Mouse (Mus musculus) testis, adult 2 months (tissue): ENCODE data around the gene Gm20388.

Experiments used
- CTCF ChIP-seq: fragments of 200-500 bp; IDR thresholded peaks from 2 replicates; pipeline ENCODE4 v1.5.1; 2012; ENCODE audit warnings: low read depth, mild to moderate bottlenecking, inconsistent platforms, low read length, moderate library complexity; ENCODE audit not compliant: control insufficient read depth, insufficient read depth, insufficient replicate concordance
- POLR2A ChIP-seq: fragments of 200-500 bp; IDR thresholded peaks from 2 replicates; pipeline ENCODE4 v1.6.1; 2012; ENCODE audit warnings: low read depth, mild to moderate bottlenecking, inconsistent platforms, low read length, moderate library complexity; ENCODE audit not compliant: control insufficient read depth

DNA sequence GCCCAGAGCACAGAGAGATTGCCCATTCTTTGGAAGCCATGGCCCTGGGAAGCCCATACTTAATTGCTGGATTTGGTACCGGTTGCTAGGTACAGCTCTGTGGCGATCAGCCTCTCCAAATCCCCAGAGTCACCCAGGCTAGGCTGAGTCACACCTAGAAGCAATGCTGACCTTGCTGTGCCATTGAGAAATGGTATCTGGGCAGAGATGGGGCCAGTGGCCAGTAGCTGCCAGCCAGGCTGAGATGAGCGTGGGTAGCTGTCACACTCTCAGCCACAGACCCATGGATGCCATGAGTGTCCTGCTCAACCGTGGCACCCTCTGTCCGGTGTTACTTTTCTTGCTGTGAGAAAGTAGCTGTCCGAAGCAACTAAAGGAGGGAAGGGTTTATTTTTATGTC lies 2127.4 kb downstream of the Gm20388 start:
- no peak for TF ChIP-seq CTCF
- no peak for TF ChIP-seq POLR2A
